Mouse (Mus musculus): ENCODE results near the gene Ncaph.
A peak's percentile ranks its signal among the peaks of the same experiment; 100 is the strongest.
"Not testable (repeated sequence)": the region's sequence is repeated elsewhere in the genome, so short reads cannot be mapped to it uniquely, and the experiment has no call there.

The Ncaph gene

DNA sequence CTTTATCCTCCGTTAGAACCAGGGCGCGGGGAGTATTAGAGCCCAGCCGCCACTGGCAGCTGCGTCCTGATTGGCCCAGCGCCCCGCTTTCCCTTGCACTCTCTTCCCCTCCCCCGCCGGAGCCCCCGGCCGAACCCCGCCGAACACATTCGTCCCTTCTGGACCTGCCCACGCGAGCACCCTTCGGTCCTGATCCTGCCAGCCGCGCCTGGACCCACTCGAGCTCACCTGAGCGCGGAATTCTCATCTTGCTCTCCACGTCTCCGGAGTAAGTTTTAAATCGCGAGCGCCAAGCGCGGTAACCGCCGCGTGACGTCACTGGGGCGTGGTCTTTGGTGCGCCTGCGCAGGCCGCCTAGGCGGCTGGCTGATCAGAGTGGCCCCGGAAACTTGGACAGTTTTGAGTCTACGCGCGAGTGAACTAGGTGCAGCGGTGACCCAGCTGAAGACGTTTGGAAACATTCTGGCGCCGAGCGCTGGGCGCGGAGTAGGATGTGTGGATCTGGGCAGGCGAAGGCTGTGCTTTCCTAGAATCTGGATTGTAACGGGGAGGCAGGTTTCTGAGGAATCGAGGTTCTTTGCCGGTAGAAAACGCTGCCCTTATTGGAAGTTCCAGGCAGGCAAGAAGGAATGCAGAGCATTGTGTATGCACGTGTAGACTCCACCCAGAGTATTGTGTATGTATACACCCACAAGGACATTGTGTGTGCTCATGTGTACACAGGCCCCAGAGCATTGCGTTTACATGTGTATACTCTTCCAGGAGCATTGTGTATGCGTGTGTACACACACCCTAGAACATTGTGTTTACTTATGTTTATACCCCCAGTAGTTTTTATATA, at the start of gene Ncaph:
Gene Ncaph (minus strand): TSS at position 334 of the 841 bp plus-strand sequence.
- DNase-seq (ENCODE audit: low spot score) = peak; percentile 94

GRCm38 (mm10) chr2:127182598-127183381, 49.0 kb upstream of the Ncaph start:
- peak; percentile 75 for DNase-seq (ENCODE audit: low spot score)

DNA sequence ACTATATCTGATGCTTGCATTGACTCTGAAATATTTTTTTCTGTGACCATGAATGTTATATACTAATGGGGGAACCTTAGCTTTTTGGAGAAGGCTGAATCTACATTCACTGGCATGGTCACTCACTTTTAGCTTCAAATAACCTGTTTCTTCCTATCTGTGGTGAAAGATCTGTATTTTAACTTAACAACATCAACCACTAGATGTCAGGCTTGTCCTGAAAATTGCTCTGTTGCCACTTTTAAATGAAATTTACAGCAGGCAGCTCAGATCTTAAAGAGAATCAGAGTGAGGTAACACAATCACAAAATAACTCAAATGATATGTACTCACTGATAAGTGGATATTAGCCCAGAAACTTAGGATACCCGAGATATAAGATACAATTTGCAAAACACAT, 32.5 kb upstream of the Ncaph start:
- peak; percentile 14 for DNase-seq (ENCODE audit: low spot score)

DNA sequence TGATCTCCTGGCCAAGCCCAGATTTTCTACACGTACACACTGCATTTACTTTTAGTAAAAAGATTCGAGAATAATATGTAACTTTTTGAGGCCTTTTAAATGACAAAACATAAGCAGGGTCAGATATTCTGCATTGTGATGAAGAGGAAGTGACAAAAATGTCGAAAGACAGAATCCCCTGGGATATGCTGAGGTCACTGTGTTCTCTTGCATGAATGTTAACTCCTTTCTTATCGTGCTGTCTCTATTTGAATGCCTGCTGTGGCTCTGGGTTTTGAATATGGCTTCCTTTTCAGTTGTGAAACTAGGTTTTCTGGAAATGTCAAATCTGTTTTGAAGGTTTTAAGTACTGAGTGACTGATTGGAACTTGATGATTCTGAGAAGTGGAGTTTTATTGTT, 31.9 kb upstream of the Ncaph start:
- DNase-seq (ENCODE audit: low spot score) = no peak

DNA sequence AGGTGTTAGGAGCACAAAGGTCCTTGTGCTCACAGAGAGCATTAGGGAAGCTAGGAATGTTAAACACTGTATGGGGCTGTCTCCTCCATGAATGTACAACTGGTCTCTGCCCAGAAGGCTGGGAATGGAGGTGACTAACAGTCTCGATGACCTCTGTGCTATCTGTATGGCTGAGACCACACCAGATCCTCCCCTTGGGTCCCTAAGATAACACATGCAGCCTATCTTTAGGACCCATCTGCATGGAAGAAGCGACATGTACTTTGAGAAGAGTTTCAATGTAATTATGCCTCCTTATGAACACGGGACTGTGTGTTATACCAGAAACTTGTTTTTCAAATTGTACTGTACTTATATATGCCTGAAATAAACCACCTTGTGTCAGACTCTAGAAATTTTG, 11.9 kb upstream of the Ncaph start:
- no peak for DNase-seq (ENCODE audit: low spot score)

- peak; percentile 87 for DNase-seq (ENCODE audit: low spot score)
Observed at GRCm38 (mm10) chr2:127143158-127144063, 9.7 kb upstream of the Ncaph start, which contains the start of gene Itpripl1. Gene Itpripl1, minus strand, starts transcription at chr2:127143442.

- no peak for DNase-seq (ENCODE audit: low spot score)
Observed at GRCm38 (mm10) chr2:127142577-127143157, 8.9 kb upstream of the Ncaph start.

- DNase-seq (ENCODE audit: low spot score) = no peak
Observed at GRCm38 (mm10) chr2:127142031-127142430, 8.3 kb upstream of the Ncaph start.

DNA sequence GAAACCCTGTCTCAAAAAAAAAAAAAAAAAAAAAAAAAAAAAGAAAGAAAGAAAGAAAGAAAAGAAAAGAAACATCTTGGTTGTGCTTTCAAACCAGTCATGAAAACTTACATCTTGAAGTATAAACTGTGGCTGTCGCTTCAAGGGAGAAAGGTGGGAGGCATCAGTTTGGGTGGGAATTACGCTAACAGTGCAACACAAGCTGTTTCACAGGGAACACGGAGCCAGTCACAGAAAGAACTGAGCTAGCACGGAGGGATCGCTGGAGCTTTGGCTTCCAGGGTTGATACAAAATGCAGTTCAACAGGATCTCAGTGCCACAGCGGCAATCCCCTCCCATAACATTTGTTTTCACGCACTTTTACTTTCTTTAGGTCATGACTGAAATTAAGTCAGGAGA, 6.3 kb upstream of the Ncaph start:
- DNase-seq (ENCODE audit: low spot score) = no peak

DNA sequence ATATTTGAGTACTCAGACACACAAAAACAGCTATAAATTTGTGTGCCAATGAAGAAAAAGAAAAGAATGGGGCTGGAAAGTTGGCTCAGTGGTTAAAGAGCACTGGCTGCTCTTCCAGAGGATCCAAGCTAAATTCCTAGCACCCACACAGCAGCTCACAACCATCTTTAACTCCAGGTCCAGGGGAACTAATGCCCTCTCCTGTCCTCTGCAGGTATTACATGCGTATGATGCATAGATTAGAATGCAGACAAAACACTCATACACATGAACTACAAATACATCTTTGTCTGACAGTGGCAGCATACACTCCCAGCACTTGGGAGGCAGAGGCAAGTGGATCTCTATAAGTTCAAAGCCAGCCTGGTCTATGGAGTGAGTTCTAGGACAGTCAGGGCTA, 5.9 kb upstream of the Ncaph start:
- DNase-seq (ENCODE audit: low spot score) = no peak

- DNase-seq (ENCODE audit: low spot score) = no peak
Observed at GRCm38 (mm10) chr2:127139094-127139493, 5.3 kb upstream of the Ncaph start.

DNA sequence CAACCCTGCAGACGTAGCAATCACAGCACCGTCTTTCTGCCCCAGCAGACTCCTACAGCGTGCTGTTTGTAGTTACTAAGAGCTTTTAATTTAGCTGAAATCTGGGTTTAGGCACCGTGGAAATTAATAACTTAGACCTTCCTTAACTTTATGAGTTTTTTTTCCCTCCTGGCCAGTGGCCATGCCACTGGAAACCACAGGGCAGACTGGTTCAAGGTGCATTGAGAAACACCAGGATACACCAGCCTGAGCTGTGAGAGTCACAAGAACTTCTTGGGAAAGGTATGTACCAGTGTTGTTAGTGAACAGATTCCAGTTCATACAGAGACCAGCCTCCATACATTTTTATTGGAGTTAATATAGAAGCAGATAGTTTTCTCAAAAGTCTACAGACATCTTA, 4.7 kb upstream of the Ncaph start:
- no peak for DNase-seq (ENCODE audit: low spot score)

DNA sequence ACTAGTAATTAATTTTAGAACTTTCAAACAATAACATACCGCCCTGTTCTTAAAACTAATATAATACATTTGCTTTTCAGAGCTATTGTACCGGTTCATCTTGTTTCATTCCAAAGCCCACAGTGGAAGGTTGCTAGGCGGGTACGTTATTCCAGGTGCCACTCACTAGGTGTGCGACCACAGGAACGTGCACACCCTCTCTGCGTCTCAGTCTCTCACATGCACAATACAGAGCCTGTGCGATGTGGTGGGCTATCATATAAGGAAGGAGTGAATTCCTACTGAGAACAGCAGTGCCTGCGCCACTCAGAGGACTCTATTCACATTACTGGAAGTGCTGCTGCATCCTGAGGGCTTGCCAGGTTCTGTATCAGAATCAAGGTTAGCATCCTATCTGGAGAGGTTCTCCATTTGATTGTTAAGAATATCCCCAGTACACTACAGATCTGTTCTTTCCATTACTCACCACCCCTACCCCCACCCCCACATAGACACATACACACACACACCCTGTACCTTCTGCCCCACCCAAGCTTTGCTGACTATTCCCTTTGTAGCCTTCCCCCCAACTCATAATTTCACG, 4.2 kb upstream of the Ncaph start:
- no peak for DNase-seq (ENCODE audit: low spot score)

DNA sequence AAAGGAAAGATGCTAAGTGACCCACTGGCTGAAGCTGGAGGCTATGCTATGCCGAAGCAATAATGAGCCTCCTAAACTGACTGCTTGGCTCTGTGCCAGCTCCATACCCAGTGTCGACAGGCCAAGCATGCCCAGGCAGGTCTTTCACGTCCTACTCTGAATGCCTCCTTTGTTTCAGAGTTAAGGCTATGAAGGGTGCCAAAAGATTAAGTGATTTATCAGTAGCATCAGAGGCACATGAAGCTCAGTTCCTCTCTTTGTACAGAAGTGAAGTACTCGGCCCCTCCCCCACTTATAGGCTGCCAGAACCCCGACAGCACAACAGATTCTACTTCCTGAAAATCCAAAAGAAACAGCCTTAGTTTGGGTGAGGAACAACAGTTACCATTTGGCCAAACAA, 3.2 kb upstream of the Ncaph start:
- peak; percentile 90 for DNase-seq (ENCODE audit: low spot score)

- not testable (repeated sequence) for DNase-seq (ENCODE audit: low spot score)
Observed at GRCm38 (mm10) chr2:127135255-127135654, 1.5 kb upstream of the Ncaph start.

GRCm38 (mm10) chr2:127131353-127131752, 2.4 kb downstream of the Ncaph start:
- DNase-seq (ENCODE audit: low spot score) = no peak

DNA sequence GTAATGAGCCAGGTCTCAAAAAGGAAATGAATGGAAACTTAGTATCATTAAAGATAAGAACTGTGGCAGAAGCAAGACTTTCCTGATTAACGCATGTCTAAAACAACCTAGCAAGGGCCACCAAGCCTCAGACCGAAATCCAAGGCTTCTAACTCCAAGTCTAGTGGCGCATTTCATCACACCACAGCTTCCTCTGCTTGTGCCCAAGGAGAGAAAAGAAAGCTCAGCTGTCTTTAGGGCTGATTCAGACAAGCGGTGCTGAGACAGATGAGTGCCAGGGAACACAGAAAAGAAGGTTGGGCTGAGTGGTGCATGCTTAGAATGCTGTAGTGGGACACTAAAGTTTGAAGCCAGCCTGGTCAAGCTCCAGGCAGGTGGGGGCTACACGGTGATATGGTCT, 4.8 kb downstream of the Ncaph start:
- no peak for DNase-seq (ENCODE audit: low spot score)

DNA sequence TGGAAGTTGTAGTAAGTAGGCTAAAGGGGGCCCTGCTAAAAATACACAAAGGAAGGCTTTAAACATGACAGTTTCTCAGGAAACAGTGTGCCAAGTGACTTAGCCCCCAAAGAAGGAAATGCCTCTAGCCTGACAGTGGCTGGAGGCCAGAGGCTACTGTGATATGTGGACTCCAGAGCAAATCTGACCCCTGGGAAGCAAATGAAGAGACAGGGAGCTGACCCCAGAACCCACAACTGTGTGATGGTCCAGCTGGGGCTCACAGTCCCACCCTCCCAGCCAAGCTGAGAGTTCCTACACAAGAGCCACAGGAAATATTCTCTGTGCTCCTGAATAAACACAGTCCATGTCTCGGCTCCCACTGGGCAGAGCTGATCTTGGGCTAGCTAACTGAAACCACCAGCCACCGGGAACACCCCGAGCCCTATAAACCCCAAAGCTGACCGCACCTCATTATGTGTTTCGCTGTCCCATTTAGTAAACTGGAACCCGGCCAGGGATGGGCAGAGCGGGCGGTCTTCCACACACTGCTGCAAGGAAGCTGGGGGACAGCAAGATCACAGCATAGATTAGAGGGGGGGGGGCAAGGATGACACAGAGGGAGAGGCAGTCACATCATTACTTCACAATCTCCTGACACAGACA, 12.0 kb downstream of the Ncaph start:
- DNase-seq (ENCODE audit: low spot score) = no peak

DNA sequence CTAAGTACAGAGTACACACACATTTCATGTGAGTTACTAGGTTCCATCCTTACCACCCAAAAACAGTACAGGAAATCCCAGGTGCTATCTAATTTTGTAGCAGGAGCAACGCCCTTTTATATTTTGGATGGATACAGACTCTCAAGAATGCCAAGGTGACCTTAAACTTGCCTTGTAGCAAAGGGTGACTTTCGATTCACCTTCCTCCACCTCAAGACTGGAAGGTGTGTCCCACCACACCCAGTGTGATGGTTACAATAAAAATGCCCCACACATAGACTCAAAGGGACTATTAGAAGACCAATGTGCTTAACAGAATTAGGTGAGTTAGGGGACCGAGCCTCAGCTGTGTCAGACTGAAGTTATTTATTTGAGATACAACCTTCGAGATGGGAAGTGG, 24.8 kb downstream of the Ncaph start:
- DNase-seq (ENCODE audit: low spot score) = no peak

- no peak for DNase-seq (ENCODE audit: low spot score)
Observed at GRCm38 (mm10) chr2:127092000-127092399, 41.8 kb downstream of the Ncaph start.

DNA sequence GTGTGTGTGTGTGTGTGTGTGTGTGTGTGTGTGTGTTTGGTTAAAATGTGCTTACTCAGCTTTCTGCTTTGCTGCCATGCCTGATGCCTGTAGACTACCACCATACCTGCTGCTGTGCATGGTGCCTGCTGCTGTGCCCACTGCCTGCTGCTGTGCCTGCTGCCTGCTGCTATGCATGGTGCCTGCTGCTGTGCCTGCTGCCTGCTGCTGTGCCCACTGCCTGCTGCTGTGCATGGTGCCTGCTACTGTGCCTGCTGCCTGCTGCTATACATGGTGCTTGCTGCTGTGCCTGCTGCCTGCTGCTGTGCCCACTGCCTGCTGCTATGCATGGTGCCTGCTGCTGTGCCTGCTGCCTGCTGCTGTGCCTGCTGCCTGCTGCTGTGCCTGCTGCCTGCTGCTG, 43.6 kb downstream of the Ncaph start:
- DNase-seq (ENCODE audit: low spot score) = not testable (repeated sequence)

All from urinary bladder, postnatal 14 days (tissue).